In genomic region chrX:93288339-93288738, GRCm38 (mm10) we compare ENCODE assay signal across 9 mouse cellular contexts. TPM values are rescaled to one million over a fixed set of nuclear protein-coding genes. Genes with fewer than 3 reads are reported as not detected.
DNase-seq lines count a peak whose midpoint lies in the region; ATAC-seq and TF ChIP-seq lines count a peak whose summit lies in the region.
"Had no signal": no experiment of that assay in that cellular context is flagged by ENCODE, and none has a peak within 500 bp of the region (broad histone marks: within the 10 kb centered on the region; RNA-seq: fewer than 3 reads in every experiment).

No protein-coding gene starts in this region.

- no peak for DNase-seq in kidney, postnatal 25 days
- no peak for DNase-seq in cerebellum, postnatal 14 days
- no peak for DNase-seq in left cerebral cortex, postnatal 4 days
- no peak for DNase-seq in gastrocnemius, postnatal 25 days
- DNase-seq: heart, postnatal 4 days had no signal

- H3K9me3 ChIP-seq in kidney, embryonic 15.5 days (replicated peaks): no peaks in the 10 kb centered on the region
- H3K9me3 ChIP-seq in hindbrain, embryonic 16.5 days (ENCODE audit: control insufficient read depth, low read length): peaks cover 5% of the 10 kb centered on the region

- peaks cover 96% of the 10 kb centered on the region for H3K27me3 ChIP-seq in kidney, embryonic 15.5 days
- H3K27me3 ChIP-seq in hindbrain, embryonic 16.5 days (replicated peaks; ENCODE audit: control insufficient read depth, insufficient read depth, low read length): peaks cover 23% of the 10 kb centered on the region
- peaks cover 24% of the 10 kb centered on the region for H3K27me3 ChIP-seq in myocyte (ENCODE audit: control insufficient read depth, insufficient read depth, insufficient read length)

- no peaks in the 10 kb centered on the region for H3K79me2 ChIP-seq in myocyte (ENCODE audit: control insufficient read depth, insufficient read depth)

- H3K9ac ChIP-seq in kidney, embryonic 15.5 days: no peak overlapping the region
- no peak overlapping the region for H3K9ac ChIP-seq in hindbrain, embryonic 16.5 days (ENCODE audit: low read depth, low read length)

- no peaks in the 10 kb centered on the region for H3K36me3 ChIP-seq in kidney, embryonic 15.5 days
- no peaks in the 10 kb centered on the region for H3K36me3 ChIP-seq in hindbrain, embryonic 16.5 days (ENCODE audit: control insufficient read depth, insufficient read depth, low read length)
- no peaks in the 10 kb centered on the region for H3K36me3 ChIP-seq in myocyte (ENCODE audit: control insufficient read depth, insufficient read depth)

- no peak for TF ChIP-seq POLR2A in cortical plate, adult 2 months (IDR thresholded peaks at IDR 0.05; ENCODE audit: extremely low read depth, insufficient read depth, low read length)
- TF ChIP-seq POLR2A in myocyte (IDR thresholded peaks at IDR 0.05; ENCODE audit: insufficient read length, low read depth): no peak

- TF ChIP-seq CTCF in cortical plate, adult 2 months (IDR thresholded peaks at IDR 0.05; ENCODE audit: extremely low read depth, insufficient read depth, low read length): no peak

- ATAC-seq in kidney, embryonic 15.5 days (replicated peaks; ENCODE audit: low FRiP score): no peak
- no peak for ATAC-seq in hindbrain, embryonic 16.5 days

- no peak overlapping the region for H3K27ac ChIP-seq in kidney, embryonic 15.5 days
- H3K27ac ChIP-seq in cortical plate, adult 2 months (ENCODE audit: insufficient read depth, low read length): no peak overlapping the region
- no peak overlapping the region for H3K27ac ChIP-seq in hindbrain, embryonic 16.5 days (ENCODE audit: low read depth, low read length)

- peaks cover 9% of the 10 kb centered on the region for H3K4me1 ChIP-seq in kidney, embryonic 15.5 days
- H3K4me1 ChIP-seq in cortical plate, adult 2 months (ENCODE audit: control insufficient read depth, insufficient read depth, low read length): no peaks in the 10 kb centered on the region
- peaks cover 9% of the 10 kb centered on the region for H3K4me1 ChIP-seq in hindbrain, embryonic 16.5 days (ENCODE audit: control insufficient read depth, insufficient read depth, low read depth, low read length)

- intact Hi-C loops in left cerebral cortex, postnatal 4 days (cut with DNase I): loop anchor here (5.0 kb wide), 1 partner anchor 179 kb away; no protein-coding TSS in a partner anchor

- 17% methylated on average over 32 of the region's 37 CpGs for WGBS in kidney, embryonic 15.5 days
- 16% methylated on average over 23 of the region's 37 CpGs for WGBS in hindbrain, embryonic 16.5 days

- peak overlapping the region; percentile 38 for H3ac ChIP-seq in myocyte (ENCODE audit: control insufficient read depth, insufficient read length)

- H3K4me2 ChIP-seq in kidney, embryonic 15.5 days: peak overlapping the region; percentile 62
- H3K4me2 ChIP-seq in hindbrain, embryonic 16.5 days (ENCODE audit: low read length): peak overlapping the region; percentile 60
- H3K4me2 ChIP-seq in myocyte (ENCODE audit: low read depth): peak overlapping the region; percentile 50

- H3K4me3 ChIP-seq in kidney, embryonic 15.5 days (replicated peaks): peak overlapping the region; percentile 38
- peak overlapping the region; percentile 39; the same call in 1 of the 2 replicates for H3K4me3 ChIP-seq in cortical plate, adult 2 months (ENCODE audit: insufficient read depth, low read length)
- peak overlapping the region; percentile 36 for H3K4me3 ChIP-seq in hindbrain, embryonic 16.5 days (ENCODE audit: low read length)
- H3K4me3 ChIP-seq in myocyte: no peak overlapping the region

TF ChIP-seq in myocyte, 11 proteins besides CTCF, POLR2A, EP300 and RAD21:
- TF ChIP-seq MAX (IDR thresholded peaks at IDR 0.05; ENCODE audit: low read depth) (no peak), TCF3 (IDR thresholded peaks at IDR 0.05; ENCODE audit: insufficient read length, low read depth) (no peak), TCF12 (IDR thresholded peaks at IDR 0.05; ENCODE audit: insufficient read depth, poor library complexity, severe bottlenecking) (no peak), MYOG (IDR thresholded peaks at IDR 0.05; ENCODE audit: control insufficient read depth in 1 of 3, insufficient read depth in 1 of 3, insufficient read length in 2 of 3, low read depth in 2 of 3) (peak; percentile 51 to 89 (median 72)), REST (IDR thresholded peaks at IDR 0.05; ENCODE audit: insufficient read depth, insufficient read length) (no peak), POLR2AphosphoS2 (IDR thresholded peaks at IDR 0.05; ENCODE audit: insufficient read length, low read depth) (no peak), E2F4 (IDR thresholded peaks at IDR 0.05; ENCODE audit: insufficient read depth) (no peak), MYOD1 (IDR thresholded peaks at IDR 0.05; ENCODE audit: control insufficient read depth in 1 of 3, insufficient read length in 2 of 3, low read depth in 2 of 3) (peak in 2 of 3 experiments; percentile 79 to 81), USF1 (IDR thresholded peaks at IDR 0.05; ENCODE audit: low read depth) (no peak), SRF (IDR thresholded peaks at IDR 0.05; ENCODE audit: control insufficient read depth, insufficient read length, low read depth) (no peak), CEBPB (IDR thresholded peaks at IDR 0.05; ENCODE audit: insufficient read depth, poor library complexity, severe bottlenecking) (no peak)

RNA-seq across cellular contexts. Expression of gene Arx, which starts 2.1 kb away (rescaled TPM):
- polyA plus RNA-seq in kidney, embryonic 15.5 days (2015; fragmentation: Nextera tagmentation; extraction: Ambion mirVana): 0.31 and 0.43 TPM in 2 replicates
- polyA plus RNA-seq in cortical plate, adult 2 months (2012; rRNA removed): 17.5 and 19.5 TPM in 2 replicates
- 0.59 and 1.6 TPM in 2 replicates for polyA plus RNA-seq in hindbrain, embryonic 16.5 days (2015; fragmentation: Nextera tagmentation; extraction: Ambion mirVana)
- 6.5 TPM for polyA plus RNA-seq in myocyte (2012; fragmentation: generic; extraction: Trizol)
- 10 to 100 TPM; 46.9 to 47.5 TPM for total RNA-seq in left cerebral cortex, postnatal 4 days (2021)
- total RNA-seq in gastrocnemius, postnatal 25 days (2021): under 1 TPM; 0.27 to 0.28 TPM
- total RNA-seq: heart, postnatal 4 days had no signal
